Mouse (Mus musculus) liver, adult 10 weeks (tissue): Measurements from ENCODE around the gene Exo1. TPM values are rescaled to one million over a fixed set of nuclear protein-coding genes. Genes with fewer than 3 reads are reported as not detected.

ENCODE experiments used
- polyA plus RNA-seq: library from polyadenylated mRNA; stranded (reverse); fragments of 350-450 nt; fragmentation: Illumina TruSeq; extraction: RNeasy Lipid Tissue Mini Kit (QIAGEN cat#74804); gene quantifications from one replicate; pipeline ENCODE4 v1.2.3, GENCODE M21; 2014; ENCODE audit warnings: low read depth, low replicate concordance

Exo1 gene
- not detected for polyA plus RNA-seq

DNA sequence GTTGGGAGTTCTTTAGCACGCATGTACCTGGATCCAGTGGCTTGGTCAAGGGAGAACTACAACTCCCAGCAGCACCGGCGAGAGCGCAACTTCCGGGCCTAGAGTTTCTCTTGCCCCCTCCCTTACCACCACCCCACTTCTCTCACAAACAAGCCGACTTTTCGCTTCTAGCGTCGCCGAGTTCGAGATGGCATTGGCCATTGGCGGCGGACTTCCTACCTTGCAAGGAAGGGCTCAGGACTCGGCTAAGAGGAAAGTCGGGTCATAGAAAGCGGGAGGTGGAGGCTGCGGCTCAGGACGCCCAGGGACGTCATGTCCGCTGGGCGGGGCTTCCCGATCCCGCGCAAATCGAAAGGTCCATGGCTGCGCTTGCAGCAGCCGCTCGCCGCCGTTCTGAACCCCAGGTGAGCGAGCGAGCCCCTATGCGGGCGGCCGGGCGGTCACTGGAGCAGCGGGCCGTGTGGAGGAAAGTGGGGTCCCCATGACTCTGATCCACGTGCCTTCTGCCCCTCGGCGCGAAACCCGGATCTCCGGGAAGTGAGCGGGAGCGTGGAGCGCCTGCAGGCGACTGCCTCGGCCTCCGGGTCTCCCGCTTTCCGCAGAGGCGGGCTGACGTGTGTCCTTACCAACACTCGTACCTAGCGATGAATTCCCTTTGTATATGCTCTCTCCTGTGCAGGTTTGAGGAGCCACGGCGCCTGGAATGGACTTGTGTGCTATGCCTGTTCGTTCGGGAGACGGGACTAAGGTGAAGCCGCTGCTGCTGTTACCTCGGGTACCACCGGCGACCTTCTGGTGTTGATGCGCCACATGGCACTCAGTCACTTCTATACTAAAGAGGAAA lies at the start of gene Exo1:
Exo1 (plus strand) TSS at position 129 of the 844 bp plus-strand sequence.

GRCm38 (mm10) chr1:175920029-175920428 lies 39.6 kb downstream of the Exo1 start, which contains the start of gene Gm38100:
Gm38100 (plus strand) TSS chr1:175920329.

Other genes starting within 250 kb of the Exo1 start
- gene Opn3, start 187.8 kb upstream of the Exo1 start, polyA plus RNA-seq = not detected
- 2.1 TPM for gene Chml, start 187.7 kb upstream of the Exo1 start, polyA plus RNA-seq
- gene Wdr64, start 182.0 kb upstream of the Exo1 start, polyA plus RNA-seq = not detected
- not detected for gene Gm38100, start 39.7 kb downstream of the Exo1 start, polyA plus RNA-seq
- gene Rbm8a2, start 98.5 kb downstream of the Exo1 start, polyA plus RNA-seq = not detected